Mouse (Mus musculus) cortical plate, adult 2 months (tissue): Measurements from ENCODE around the gene Tapt1. TPM values are rescaled to one million over a fixed set of nuclear protein-coding genes. Genes with fewer than 3 reads are reported as not detected.
"Not testable (repeated sequence)": the region's sequence is repeated elsewhere in the genome, so short reads cannot be mapped to it uniquely, and the experiment has no call there.

Experiments
- H3K27ac ChIP-seq: fragments of 200-500 bp; 2 replicates; pipeline ENCODE4 v1.5.1; 2012; ENCODE audit warnings: low read length, control low read depth, inconsistent platforms; ENCODE audit not compliant: insufficient read depth
- H3K4me1 ChIP-seq: fragments of 200-500 bp; 2 replicates; pipeline ENCODE4 v1.6.1; 2011; ENCODE audit warnings: low read length; ENCODE audit not compliant: control insufficient read depth, insufficient read depth
- H3K4me3 ChIP-seq: fragments of 200-500 bp; 2 replicates; pipeline ENCODE4 v1.5.1; 2011; ENCODE audit warnings: mild to moderate bottlenecking, low read length, control low read depth; ENCODE audit not compliant: insufficient read depth
- CTCF ChIP-seq: fragments of 200-500 bp; IDR thresholded peaks from 2 replicates; pipeline ENCODE4 v1.5.1; 2011; ENCODE audit warnings: mild to moderate bottlenecking, control low read depth, low read length; ENCODE audit not compliant: insufficient read depth; ENCODE audit errors: extremely low read depth
- POLR2A ChIP-seq: fragments of 200-500 bp; IDR thresholded peaks from 2 replicates; pipeline ENCODE4 v1.6.1; 2011; ENCODE audit warnings: mild to moderate bottlenecking, low read length, control low read depth; ENCODE audit not compliant: insufficient read depth; ENCODE audit errors: extremely low read depth
- polyA plus RNA-seq: library from polyadenylated mRNA; depleted of rRNA; stranded (reverse); fragments of >200 nt; gene quantifications from 2 replicates; pipeline ENCODE4 v1.2.3, GENCODE M21; 2012; rRNA removed

Tapt1 gene
- polyA plus RNA-seq, 1 experiment: 50.3 TPM

DNA sequence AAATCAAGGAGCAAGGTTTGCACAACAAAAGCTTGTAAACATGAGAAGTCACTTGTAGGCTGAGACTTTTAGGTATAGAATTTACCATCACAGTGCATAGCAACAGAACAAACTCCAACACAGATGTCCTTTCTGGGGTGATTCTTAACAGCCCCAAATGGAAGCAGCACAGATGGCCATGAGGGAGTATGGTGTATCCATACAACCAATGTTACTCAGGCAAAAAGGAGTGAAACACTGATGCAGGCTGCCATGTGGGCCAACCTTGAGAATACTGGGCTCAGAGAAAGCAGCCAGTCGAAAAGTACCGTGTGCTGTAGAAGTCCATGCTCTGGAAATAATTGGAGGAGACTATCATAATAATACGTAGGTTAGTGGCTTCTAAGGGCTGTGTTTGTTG is 68.0 kb downstream of the Tapt1 start:
- H3K27ac ChIP-seq: no peak overlapping the region
- no peak overlapping the region for H3K4me3 ChIP-seq
- TF ChIP-seq CTCF: no peak
- TF ChIP-seq POLR2A: no peak
- H3K4me1 ChIP-seq: no peaks in the 10 kb centered on the region

GRCm38 (mm10) chr5:44157760-44158159 is 68.7 kb downstream of the Tapt1 start:
- TF ChIP-seq CTCF: no peak
- no peak for TF ChIP-seq POLR2A
- Histone ChIP-seq H3K27ac (no peak overlapping the region), H3K4me1 (no peaks in the 10 kb centered on the region), H3K4me3 (no peak overlapping the region)

GRCm38 (mm10) chr5:44153050-44153449 is 73.4 kb downstream of the Tapt1 start:
- H3K4me1 ChIP-seq: peaks cover 4% of the 10 kb centered on the region
- TF ChIP-seq POLR2A (no peak), CTCF (no peak)
- no peak overlapping the region for H3K27ac ChIP-seq
- H3K4me3 ChIP-seq: no peak overlapping the region

DNA sequence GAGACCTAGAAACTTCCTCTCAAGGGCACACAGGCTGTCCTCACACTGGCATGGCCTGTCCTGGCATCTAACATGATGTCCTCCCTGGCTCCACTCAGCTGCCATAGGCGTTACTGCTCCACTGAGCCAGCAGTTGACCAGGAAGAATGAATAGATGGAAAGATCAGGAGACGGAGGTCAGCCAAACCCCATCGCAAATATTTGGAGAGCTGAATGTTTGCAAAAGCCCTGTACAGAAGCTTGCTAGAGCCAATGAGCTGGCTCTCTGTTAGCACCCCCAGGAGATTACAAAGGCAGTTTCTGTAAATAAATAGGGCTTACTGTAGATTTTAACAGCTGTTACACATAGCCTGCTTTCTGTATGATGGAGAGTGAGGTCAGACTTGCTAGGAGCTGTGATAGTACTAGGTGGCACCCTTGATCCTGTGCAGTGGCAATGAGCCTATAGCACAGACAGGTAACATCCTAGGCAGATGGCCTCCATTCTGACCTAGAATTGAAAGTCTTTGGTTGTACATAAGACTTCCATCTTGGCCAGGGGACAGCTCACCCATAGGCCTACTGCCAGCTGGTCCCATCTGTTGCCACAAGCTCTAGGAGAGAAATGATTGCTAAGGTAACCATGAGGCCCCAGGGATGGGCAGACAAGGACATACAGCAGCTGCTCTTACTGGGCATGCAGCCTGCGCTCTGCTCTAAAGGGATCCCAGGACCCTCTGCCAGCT is 74.9 kb downstream of the Tapt1 start:
- Histone ChIP-seq H3K4me3 (no peak overlapping the region), H3K4me1 (peaks cover 4% of the 10 kb centered on the region), H3K27ac (no peak overlapping the region)
- TF ChIP-seq CTCF (no peak), POLR2A (no peak)

DNA sequence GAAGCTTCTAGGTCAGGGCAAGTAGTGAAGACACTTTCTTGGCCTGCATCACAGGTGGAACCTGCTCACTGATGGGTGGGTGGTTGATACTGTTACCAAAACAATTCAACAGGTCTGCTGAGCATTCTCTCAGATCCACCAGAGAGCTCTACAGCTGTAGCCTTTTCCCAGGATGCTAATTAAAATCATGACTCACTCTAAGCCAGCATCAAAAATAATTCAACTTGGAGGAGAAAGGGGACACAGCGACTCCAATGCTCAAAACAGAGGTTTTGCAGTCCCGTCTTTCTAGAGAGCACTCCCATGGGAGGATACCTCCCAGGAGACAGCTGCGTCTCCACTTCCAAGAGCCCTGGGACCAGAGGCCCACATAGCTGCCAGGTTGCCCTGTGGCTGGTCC is 78.7 kb downstream of the Tapt1 start:
- TF ChIP-seq POLR2A (no peak), CTCF (no peak)
- Histone ChIP-seq H3K27ac (no peak overlapping the region), H3K4me3 (no peak overlapping the region)

DNA sequence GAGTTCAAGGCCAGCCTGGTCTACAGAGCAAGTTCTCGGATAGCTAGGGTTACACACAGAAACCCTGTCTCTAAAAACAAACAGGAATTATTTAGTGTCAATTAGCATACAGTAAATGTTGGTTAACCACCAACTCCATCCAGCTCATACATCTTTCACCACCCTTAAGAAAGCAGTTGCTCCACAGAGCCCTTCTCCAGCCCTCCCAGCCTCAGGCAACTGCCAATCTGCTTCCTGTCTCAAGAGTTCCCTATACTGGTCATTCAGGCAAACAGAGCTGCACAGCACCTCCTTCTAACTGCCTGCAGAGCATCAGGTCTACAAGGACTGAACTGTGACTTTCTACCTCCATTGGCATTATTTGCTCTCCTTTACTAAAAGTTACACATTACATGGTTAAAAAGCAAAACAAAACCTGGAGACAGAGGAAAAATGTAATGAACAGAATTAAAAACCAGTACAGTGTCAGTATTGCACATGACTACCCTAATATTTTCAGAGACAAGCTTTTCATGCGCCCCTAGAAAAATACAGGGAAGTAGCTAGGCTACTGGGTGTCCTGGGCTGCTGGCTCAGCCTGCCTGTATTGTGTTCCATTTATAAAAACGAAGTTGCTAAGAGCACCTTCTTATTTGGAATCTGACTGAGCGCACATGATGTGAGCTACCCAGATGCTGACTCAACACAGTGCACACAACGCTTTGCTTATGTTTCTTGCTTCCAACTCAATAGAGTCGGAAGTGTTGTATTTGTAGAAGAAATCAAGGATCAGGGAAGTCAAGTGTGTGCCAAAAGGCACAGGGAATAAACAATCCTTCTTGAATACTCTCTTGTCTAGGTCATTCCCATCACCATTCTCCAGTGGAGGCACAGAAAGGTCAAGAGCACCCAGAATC is 79.7 kb downstream of the Tapt1 start:
- TF ChIP-seq POLR2A (no peak), CTCF (no peak)
- no peak overlapping the region for H3K4me3 ChIP-seq
- peaks cover 4% of the 10 kb centered on the region for H3K4me1 ChIP-seq
- no peak overlapping the region for H3K27ac ChIP-seq

More for the DNA sequence above, 78.7 kb downstream of the Tapt1 start:
- peaks cover 4% of the 10 kb centered on the region for H3K4me1 ChIP-seq

DNA sequence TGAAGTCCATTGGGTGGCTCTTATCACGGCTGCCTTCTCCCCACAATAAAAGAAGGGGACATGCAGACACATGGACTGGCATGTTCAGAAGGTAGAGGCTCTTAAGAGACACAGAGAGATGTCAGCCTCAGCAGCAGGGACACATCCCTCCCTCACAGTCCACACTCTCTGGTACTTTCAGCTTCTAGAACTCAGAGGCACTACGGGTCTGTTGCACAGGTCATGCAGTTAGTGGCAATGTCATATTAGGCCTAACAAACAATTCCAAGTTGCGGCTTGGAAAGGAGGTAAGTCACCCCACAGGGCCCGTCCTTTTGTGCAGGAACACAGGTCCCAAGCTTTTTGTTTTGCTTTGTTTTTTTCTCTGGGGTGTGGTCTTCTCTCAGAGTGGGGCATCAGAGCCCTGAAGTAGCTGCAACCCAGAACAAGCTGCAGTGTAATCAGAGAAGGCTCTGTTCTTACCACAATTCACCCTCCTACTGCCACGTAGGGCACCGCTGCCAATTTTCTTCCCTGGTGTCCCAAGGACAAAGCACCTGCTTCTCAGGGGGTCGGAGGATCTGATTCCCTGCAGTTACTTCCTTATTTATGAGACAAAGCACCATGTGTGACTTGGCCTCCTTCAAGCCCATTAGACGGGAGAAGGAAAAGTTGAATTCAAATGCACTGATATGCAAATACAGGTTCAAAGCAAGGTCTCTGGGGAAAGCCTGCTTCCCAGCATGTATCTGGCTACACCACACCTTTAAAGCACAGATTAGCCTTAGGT is 82.8 kb downstream of the Tapt1 start:
- no peak overlapping the region for H3K4me3 ChIP-seq
- no peak overlapping the region for H3K27ac ChIP-seq
- TF ChIP-seq CTCF (no peak), POLR2A (no peak)
- H3K4me1 ChIP-seq: no peaks in the 10 kb centered on the region

GRCm38 (mm10) chr5:44127487-44127886 is 98.9 kb downstream of the Tapt1 start:
- TF ChIP-seq POLR2A (no peak), CTCF (no peak)

DNA sequence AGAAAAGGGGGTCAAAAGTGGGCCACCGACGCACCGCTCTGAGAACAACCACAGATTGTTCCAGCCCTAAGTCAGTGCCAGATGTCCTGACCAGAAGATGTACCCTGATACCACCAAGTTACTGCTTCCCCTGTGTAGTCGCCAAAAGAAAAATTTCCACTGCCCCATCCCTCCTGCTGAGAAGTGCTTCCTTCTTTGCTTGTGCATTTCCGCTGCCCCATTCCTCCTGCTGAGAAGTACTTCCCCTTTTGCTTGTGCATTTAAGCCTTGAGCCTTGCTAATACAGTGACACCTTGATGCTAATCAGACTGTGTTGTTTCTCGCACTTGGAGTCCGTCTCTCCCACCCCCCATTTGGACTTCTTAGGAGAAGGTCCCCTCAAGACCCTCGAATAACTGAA is 99.9 kb downstream of the Tapt1 start:
- H3K27ac ChIP-seq, H3K4me1 ChIP-seq, H3K4me3 ChIP-seq: not testable (repeated sequence)

More at GRCm38 (mm10) chr5:44127487-44127886, 98.9 kb downstream of the Tapt1 start:
- no peaks in the 10 kb centered on the region for H3K4me1 ChIP-seq
- no peak overlapping the region for H3K4me3 ChIP-seq
- no peak overlapping the region for H3K27ac ChIP-seq

Other genes starting within 250 kb of the Tapt1 start
- gene Fgfbp1, start 244.8 kb downstream of the Tapt1 start, polyA plus RNA-seq: 2.9 and 4.3 TPM in 2 replicates
- gene Prom1, start 124.6 kb downstream of the Tapt1 start, polyA plus RNA-seq: 18.4 and 20.7 TPM in 2 replicates